Mouse (Mus musculus): ENCODE measurements at regions not wholly inside any gene's neighbourhood (a gene's known extent, or its start where the extent isn't known, plus 50 kb on each side); places are given as distances from the start of the nearest gene placed in this dataset.

- no peaks in the 10 kb centered on the region for H3K36me3 ChIP-seq (ENCODE audit: control insufficient read depth, insufficient read depth, low read length, poor library complexity, severe bottlenecking)
- no peaks in the 10 kb centered on the region for H3K27me3 ChIP-seq (ENCODE audit: control insufficient read depth, insufficient read depth, low read length, poor library complexity, severe bottlenecking)
- DNase-seq (ENCODE audit: low read depth, low spot score) = no peak
These were observed 59.9 kb upstream of the Gas1 start for GRCm38 (mm10) chr13:60237091-60237490.

- Histone ChIP-seq H3K27me3 (ENCODE audit: control insufficient read depth, insufficient read depth, low read length, poor library complexity, severe bottlenecking) (no peaks in the 10 kb centered on the region), H3K36me3 (ENCODE audit: control insufficient read depth, insufficient read depth, low read length, poor library complexity, severe bottlenecking) (no peaks in the 10 kb centered on the region)
- DNase-seq (ENCODE audit: low read depth, low spot score) = no peak
These were observed 65.4 kb upstream of the Gas1 start for GRCm38 (mm10) chr13:60242447-60243109.

GRCm38 (mm10) chr13:60243110-60243481 lies 65.9 kb upstream of the Gas1 start:
- no peak for DNase-seq (ENCODE audit: low read depth, low spot score)

DNA sequence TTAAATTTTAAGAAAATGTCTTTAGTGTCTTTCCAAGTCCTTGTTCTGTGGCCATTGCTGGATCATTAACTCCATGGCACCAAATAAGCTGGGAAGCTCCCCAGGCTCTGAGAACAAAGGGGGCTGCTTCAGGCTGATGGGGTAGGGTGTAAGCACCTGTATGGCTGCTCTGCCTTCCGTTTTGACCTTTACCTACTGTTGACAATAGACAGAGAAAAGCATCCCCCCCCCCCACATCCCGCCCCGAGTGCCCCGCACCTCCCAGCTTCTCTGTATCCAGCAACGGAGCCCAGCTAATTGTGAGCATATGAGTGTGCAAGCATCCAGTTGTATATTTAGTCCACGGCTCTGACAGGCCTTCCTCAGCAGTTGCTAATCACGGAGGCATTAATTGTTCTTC lies 78.0 kb upstream of the Gas1 start:
- Histone ChIP-seq H3K27me3 (ENCODE audit: control insufficient read depth, insufficient read depth, low read length, poor library complexity, severe bottlenecking) (no peaks in the 10 kb centered on the region), H3K36me3 (ENCODE audit: control insufficient read depth, insufficient read depth, low read length, poor library complexity, severe bottlenecking) (no peaks in the 10 kb centered on the region)
- no peak for DNase-seq (ENCODE audit: low read depth, low spot score)

More at GRCm38 (mm10) chr13:60243110-60243481, 65.9 kb upstream of the Gas1 start:
- no peaks in the 10 kb centered on the region for H3K36me3 ChIP-seq (ENCODE audit: control insufficient read depth, insufficient read depth, low read length, poor library complexity, severe bottlenecking)
- H3K27me3 ChIP-seq (ENCODE audit: control insufficient read depth, insufficient read depth, low read length, poor library complexity, severe bottlenecking) = no peaks in the 10 kb centered on the region

DNA sequence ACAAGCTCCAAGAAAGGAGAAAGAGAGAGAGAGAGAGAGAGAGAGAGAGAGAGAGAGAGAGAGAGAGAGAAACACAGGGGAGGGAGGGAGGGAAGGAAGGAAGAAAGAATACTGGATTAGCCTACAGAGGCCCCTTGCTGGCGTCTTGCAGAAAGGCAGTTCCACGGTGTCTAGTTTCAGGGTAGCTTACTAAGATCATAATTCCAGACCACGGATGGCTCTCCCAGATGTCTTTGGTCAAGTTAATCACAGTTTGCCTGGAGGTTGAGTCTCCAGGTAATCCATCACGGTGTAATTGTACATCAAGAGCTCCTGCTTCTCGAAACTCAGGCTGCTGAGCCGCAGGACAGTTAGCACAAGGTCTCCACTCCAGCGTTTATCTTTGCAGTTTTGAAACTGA lies 78.5 kb upstream of the Gas1 start:
- H3K27me3 ChIP-seq (ENCODE audit: control insufficient read depth, insufficient read depth, low read length, poor library complexity, severe bottlenecking) = no peaks in the 10 kb centered on the region
- H3K36me3 ChIP-seq (ENCODE audit: control insufficient read depth, insufficient read depth, low read length, poor library complexity, severe bottlenecking) = no peaks in the 10 kb centered on the region
- DNase-seq (ENCODE audit: low read depth, low spot score) = no peak

- no peak for DNase-seq (ENCODE audit: low read depth, low spot score)
- H3K36me3 ChIP-seq (ENCODE audit: control insufficient read depth, insufficient read depth, low read length, poor library complexity, severe bottlenecking) = no peaks in the 10 kb centered on the region
These were observed 79.8 kb upstream of the Gas1 start for GRCm38 (mm10) chr13:60256997-60257396.

DNA sequence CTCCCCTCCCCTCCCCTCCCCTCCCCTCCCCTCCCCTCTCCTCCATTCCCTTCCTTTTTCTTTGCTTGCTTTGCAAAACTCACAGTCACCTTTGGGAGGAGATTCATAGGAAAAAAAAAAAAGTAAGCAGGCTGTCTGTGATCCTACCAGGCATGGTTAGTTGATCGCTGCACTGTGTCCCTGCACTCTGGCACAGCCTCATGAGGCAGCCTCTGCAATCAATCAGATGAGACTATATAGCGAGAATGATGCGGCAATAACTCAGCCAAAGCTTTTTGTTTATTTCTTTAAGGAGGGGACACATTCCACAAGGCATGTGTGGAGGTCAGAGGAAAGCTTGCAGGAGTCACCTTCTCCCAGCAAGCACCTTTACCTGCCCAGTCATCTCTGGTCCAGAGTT lies 80.7 kb upstream of the Gas1 start:
- no peaks in the 10 kb centered on the region for H3K36me3 ChIP-seq (ENCODE audit: control insufficient read depth, insufficient read depth, low read length, poor library complexity, severe bottlenecking)
- H3K27me3 ChIP-seq (ENCODE audit: control insufficient read depth, insufficient read depth, low read length, poor library complexity, severe bottlenecking) = no peaks in the 10 kb centered on the region
- DNase-seq (ENCODE audit: low read depth, low spot score) = no peak

More at GRCm38 (mm10) chr13:60256997-60257396, 79.8 kb upstream of the Gas1 start:
- H3K27me3 ChIP-seq (ENCODE audit: control insufficient read depth, insufficient read depth, low read length, poor library complexity, severe bottlenecking) = no peaks in the 10 kb centered on the region

DNA sequence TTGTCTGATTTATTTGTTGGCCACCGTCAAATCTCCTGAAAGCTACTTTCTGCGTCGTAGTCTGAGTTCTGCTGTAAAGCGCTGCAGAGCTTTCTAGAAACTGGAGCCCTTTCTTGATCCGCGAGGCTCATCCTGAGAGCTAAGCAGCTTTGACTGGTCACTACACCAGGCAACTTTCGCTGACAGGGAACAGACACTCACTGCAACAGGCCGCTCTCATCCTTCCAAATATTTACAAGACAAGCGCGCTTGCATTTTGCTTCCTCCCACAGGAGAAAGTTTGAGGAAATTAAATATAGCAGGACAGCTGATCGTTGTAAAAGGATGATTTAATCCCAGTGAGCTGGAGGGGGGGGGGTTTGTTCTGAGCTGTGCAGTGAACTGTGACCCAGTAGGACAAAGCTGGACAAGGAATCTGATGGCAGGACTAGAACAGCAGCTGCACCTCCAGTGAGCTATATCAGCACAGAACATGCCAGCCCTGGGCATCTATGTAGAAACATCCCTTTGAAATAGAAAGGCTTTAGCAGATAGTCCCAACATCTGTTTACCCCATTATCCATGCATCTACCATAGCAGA lies 85.4 kb upstream of the Gas1 start:
- no peak for DNase-seq (ENCODE audit: low read depth, low spot score)
- Histone ChIP-seq H3K27me3 (ENCODE audit: control insufficient read depth, insufficient read depth, low read length, poor library complexity, severe bottlenecking) (no peaks in the 10 kb centered on the region), H3K36me3 (ENCODE audit: control insufficient read depth, insufficient read depth, low read length, poor library complexity, severe bottlenecking) (no peaks in the 10 kb centered on the region)

- Histone ChIP-seq H3K27me3 (ENCODE audit: control insufficient read depth, insufficient read depth, low read length, poor library complexity, severe bottlenecking) (no peaks in the 10 kb centered on the region), H3K36me3 (ENCODE audit: control insufficient read depth, insufficient read depth, low read length, poor library complexity, severe bottlenecking) (no peaks in the 10 kb centered on the region)
- no peak for DNase-seq (ENCODE audit: low read depth, low spot score)
These were observed 87.3 kb upstream of the Gas1 start for GRCm38 (mm10) chr13:60264504-60264903.

DNA sequence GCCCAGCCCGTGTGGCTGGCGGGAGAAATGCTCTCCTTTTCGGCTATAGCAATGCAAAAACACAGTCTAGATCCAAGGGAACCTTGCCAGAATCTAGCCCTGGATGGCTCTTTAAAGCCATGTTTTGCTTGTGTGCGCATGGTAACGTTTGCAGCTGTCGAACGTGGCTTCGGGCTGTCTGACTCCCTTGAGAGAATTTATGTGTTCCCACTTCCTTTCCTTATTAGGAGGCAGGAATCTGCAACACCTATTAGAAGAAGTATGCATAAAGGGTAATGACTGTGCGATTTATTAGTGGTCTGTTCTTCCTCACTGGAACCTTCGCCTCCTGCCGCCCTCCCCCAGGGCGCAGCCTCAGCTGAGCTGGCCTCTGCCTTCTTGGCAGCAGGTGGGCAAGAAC lies 90.4 kb upstream of the Gas1 start:
- no peaks in the 10 kb centered on the region for H3K27me3 ChIP-seq (ENCODE audit: control insufficient read depth, insufficient read depth, low read length, poor library complexity, severe bottlenecking)
- DNase-seq (ENCODE audit: low read depth, low spot score) = no peak
- H3K36me3 ChIP-seq (ENCODE audit: control insufficient read depth, insufficient read depth, low read length, poor library complexity, severe bottlenecking) = no peaks in the 10 kb centered on the region

DNA sequence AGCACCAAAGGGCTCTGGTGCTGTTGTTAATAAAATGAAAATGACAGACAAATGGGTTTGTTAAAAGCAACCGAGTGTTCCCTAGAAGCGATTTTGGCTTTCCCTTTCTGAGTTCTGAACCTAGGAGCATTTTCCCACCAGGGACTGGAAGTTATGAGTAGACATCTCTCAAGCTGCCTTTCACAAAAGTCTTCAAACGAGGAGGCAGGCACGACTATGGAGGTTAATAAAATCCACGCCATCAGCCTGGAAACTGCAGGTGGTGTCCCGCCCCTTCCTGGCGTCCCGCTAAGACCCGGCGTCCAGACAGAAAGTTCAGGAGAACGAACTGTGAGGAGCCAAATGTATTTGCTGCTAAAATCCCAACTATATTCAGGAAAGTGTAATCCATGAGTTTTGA lies 91.1 kb upstream of the Gas1 start:
- Histone ChIP-seq H3K27me3 (ENCODE audit: control insufficient read depth, insufficient read depth, low read length, poor library complexity, severe bottlenecking) (no peaks in the 10 kb centered on the region), H3K36me3 (ENCODE audit: control insufficient read depth, insufficient read depth, low read length, poor library complexity, severe bottlenecking) (no peaks in the 10 kb centered on the region)
- DNase-seq (ENCODE audit: low read depth, low spot score) = no peak

- no peak for DNase-seq (ENCODE audit: low read depth, low spot score)
- Histone ChIP-seq H3K27me3 (ENCODE audit: control insufficient read depth, insufficient read depth, low read length, poor library complexity, severe bottlenecking) (no peaks in the 10 kb centered on the region), H3K36me3 (ENCODE audit: control insufficient read depth, insufficient read depth, low read length, poor library complexity, severe bottlenecking) (no peaks in the 10 kb centered on the region)
These were observed 92.3 kb upstream of the Gas1 start for GRCm38 (mm10) chr13:60269406-60269841.

- Histone ChIP-seq H3K27me3 (ENCODE audit: control insufficient read depth, insufficient read depth, low read length, poor library complexity, severe bottlenecking) (no peaks in the 10 kb centered on the region), H3K36me3 (ENCODE audit: control insufficient read depth, insufficient read depth, low read length, poor library complexity, severe bottlenecking) (no peaks in the 10 kb centered on the region)
- DNase-seq (ENCODE audit: low read depth, low spot score) = no peak
These were observed 93.4 kb upstream of the Gas1 start for GRCm38 (mm10) chr13:60270526-60270925.

DNA sequence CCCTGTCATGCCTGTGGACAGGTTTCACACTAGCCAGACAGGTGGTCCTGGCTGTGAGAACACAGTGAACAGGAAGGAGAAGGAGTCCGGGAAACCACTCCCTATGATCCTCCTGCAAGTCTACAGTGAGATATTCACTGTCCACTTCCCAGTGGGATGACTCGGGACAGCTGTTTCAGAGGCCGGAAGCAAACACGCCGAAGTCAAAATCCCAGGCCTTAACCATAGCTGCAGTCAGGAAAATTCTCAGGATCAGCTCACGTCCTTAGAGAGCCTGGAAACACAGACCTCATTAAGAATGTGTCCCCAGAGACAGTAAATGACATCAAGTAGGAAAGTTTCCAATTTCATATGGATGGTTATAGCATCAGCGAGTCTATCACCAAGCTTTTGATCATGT lies 96.2 kb upstream of the Gas1 start:
- Histone ChIP-seq H3K36me3 (ENCODE audit: control insufficient read depth, insufficient read depth, low read length, poor library complexity, severe bottlenecking) (no peaks in the 10 kb centered on the region), H3K27me3 (ENCODE audit: control insufficient read depth, insufficient read depth, low read length, poor library complexity, severe bottlenecking) (no peaks in the 10 kb centered on the region)
- no peak for DNase-seq (ENCODE audit: low read depth, low spot score)

DNA sequence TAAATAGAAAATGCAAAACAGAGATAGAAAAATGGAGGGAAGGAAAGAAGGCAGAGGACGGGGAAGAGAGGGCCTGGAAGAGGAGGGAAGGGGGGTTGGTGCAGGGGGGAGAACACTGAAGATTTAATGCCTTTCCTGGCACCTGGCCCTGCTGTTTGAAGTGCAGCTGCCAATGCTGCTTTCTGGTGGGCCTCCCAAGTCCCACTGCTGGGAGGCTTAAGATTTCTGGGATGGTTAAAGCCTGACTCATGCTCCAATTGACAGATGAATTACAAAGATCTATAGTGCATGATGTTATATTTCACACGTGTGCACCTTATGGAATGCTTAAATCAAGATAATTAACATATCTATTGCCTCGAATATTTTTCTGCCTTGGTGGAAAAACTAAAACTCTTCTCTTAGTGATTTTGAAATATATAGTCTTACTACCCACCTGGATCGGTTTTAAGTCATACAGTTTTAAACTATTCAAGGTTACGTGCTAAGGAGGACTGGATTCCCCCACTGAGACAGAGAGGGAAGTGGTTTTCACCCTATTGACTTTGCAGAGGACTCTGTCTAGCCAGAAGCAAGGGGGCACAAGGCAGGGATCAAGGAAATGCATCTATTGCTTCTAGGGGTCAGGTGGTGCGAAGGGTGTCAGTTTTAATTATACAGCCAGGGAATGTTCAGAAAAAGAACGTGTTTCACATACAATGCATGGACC lies 105.5 kb upstream of the Gas1 start:
- H3K27me3 ChIP-seq (ENCODE audit: control insufficient read depth, insufficient read depth, low read length, poor library complexity, severe bottlenecking) = no peaks in the 10 kb centered on the region; the same call in 1 of the 2 replicates
- no peaks in the 10 kb centered on the region for H3K36me3 ChIP-seq (ENCODE audit: control insufficient read depth, insufficient read depth, low read length, poor library complexity, severe bottlenecking)
- DNase-seq (ENCODE audit: low read depth, low spot score) = no peak
